Mouse (Mus musculus): Measurements from ENCODE around the gene Mctp1. TPM values are rescaled to one million over a fixed set of nuclear protein-coding genes. Genes with fewer than 3 reads are reported as not detected.

Gene Mctp1
- total and polyA plus RNA-seq, 3 experiments, result not detected

GRCm38 (mm10) chr13:76561594-76561993, 177.3 kb downstream of the Mctp1 start:
- Histone ChIP-seq H3K27ac (ENCODE audit: control insufficient read depth, low read depth, low read length) (no peak overlapping the region), H3K36me3 (ENCODE audit: control insufficient read depth in 1 of 2, insufficient read depth in 2 of 2, low read length in 2 of 2) (no peaks in the 10 kb centered on the region), H3K4me1 (ENCODE audit: control insufficient read depth in 1 of 2, insufficient read depth in 2 of 2, low read length in 2 of 2) (no peaks in the 10 kb centered on the region), H3K27me3 (ENCODE audit: control insufficient read depth in 1 of 2, insufficient read depth in 2 of 2, low read length in 2 of 2) (no peaks in the 10 kb centered on the region; a peak in 1 of 4 replicates), H3K9me3 (replicated peaks; ENCODE audit: insufficient read depth, low read length) (no peaks in the 10 kb centered on the region), H3K79me2 (ENCODE audit: control insufficient read depth, insufficient read depth, low read length, poor library complexity) (no peaks in the 10 kb centered on the region), H3K4me3 (ENCODE audit: control insufficient read depth in 1 of 2, insufficient read depth in 1 of 2, low read depth in 2 of 2, low read length in 2 of 2) (no peak overlapping the region), H3K9ac (ENCODE audit: control insufficient read depth, low read depth, low read length, poor library complexity, severe bottlenecking) (no peak overlapping the region)
- peak; percentile 12 for DNase-seq (ENCODE audit: low read depth, low spot score)
- TF ChIP-seq MAZ (IDR thresholded peaks at IDR 0.05; ENCODE audit: low read depth, low read length) (no peak), E2F4 (IDR thresholded peaks at IDR 0.05; ENCODE audit: borderline replicate concordance, low read depth, low read length) (no peak), HCFC1 (IDR thresholded peaks at IDR 0.05; ENCODE audit: low read depth, low read length) (no peak), GATA1 (IDR thresholded peaks at IDR 0.05; ENCODE audit: low read depth, low read length) (no peak), JUND (IDR thresholded peaks at IDR 0.05; ENCODE audit: low read depth, low read length) (no peak), SMC3 (IDR thresholded peaks at IDR 0.05; ENCODE audit: low read depth, low read length) (no peak), USF2 (IDR thresholded peaks at IDR 0.05; ENCODE audit: borderline replicate concordance in 1 of 2, insufficient read depth in 1 of 2, low read depth in 1 of 2, low read length in 2 of 2) (no peak), TAL1 (IDR thresholded peaks at IDR 0.05; ENCODE audit: low read length) (no peak), CHD1 (IDR thresholded peaks at IDR 0.05; ENCODE audit: low read depth, low read length) (no peak), ZMIZ1 (IDR thresholded peaks at IDR 0.05; ENCODE audit: low read depth, low read length) (no peak), MYB (IDR thresholded peaks at IDR 0.05; ENCODE audit: low read depth, low read length) (no peak), TCF12 (IDR thresholded peaks at IDR 0.05; ENCODE audit: low read depth, low read length) (no peak)

GRCm38 (mm10) chr13:76564061-76564460, 179.7 kb downstream of the Mctp1 start:
- H3K4me3 ChIP-seq (ENCODE audit: control insufficient read depth in 1 of 2, insufficient read depth in 1 of 2, low read depth in 2 of 2, low read length in 2 of 2), result no peak overlapping the region
- DNase-seq (ENCODE audit: low read depth, low spot score), result no peak
- no peaks in the 10 kb centered on the region for H3K79me2 ChIP-seq (ENCODE audit: control insufficient read depth, insufficient read depth, low read length, poor library complexity)
- no peaks in the 10 kb centered on the region for H3K27me3 ChIP-seq (ENCODE audit: control insufficient read depth in 1 of 2, insufficient read depth in 2 of 2, low read length in 2 of 2)
- H3K27ac ChIP-seq (ENCODE audit: control insufficient read depth, low read depth, low read length), result no peak overlapping the region
- no peaks in the 10 kb centered on the region for H3K9me3 ChIP-seq (replicated peaks; ENCODE audit: insufficient read depth, low read length)
- no peak overlapping the region for H3K9ac ChIP-seq (ENCODE audit: control insufficient read depth, low read depth, low read length, poor library complexity, severe bottlenecking)
- H3K4me1 ChIP-seq (ENCODE audit: control insufficient read depth in 1 of 2, insufficient read depth in 2 of 2, low read length in 2 of 2), result no peaks in the 10 kb centered on the region
- no peaks in the 10 kb centered on the region for H3K36me3 ChIP-seq (ENCODE audit: control insufficient read depth in 1 of 2, insufficient read depth in 2 of 2, low read length in 2 of 2)
- no peak for TF ChIP-seq MAX (IDR thresholded peaks at IDR 0.05; ENCODE audit: low read length)
- TF ChIP-seq MYC (IDR thresholded peaks at IDR 0.05; ENCODE audit: low read depth, low read length), result no peak
- no peak for TF ChIP-seq MAZ (IDR thresholded peaks at IDR 0.05; ENCODE audit: low read depth, low read length)
- no peak for TF ChIP-seq POLR2AphosphoS5 (IDR thresholded peaks at IDR 0.05; ENCODE audit: borderline replicate concordance, low read depth, low read length)
- no peak for TF ChIP-seq USF2 (IDR thresholded peaks at IDR 0.05; ENCODE audit: borderline replicate concordance in 1 of 2, insufficient read depth in 1 of 2, low read depth in 1 of 2, low read length in 2 of 2)
- no peak for TF ChIP-seq ELF1 (IDR thresholded peaks at IDR 0.05; ENCODE audit: low read depth, low read length)
- TF ChIP-seq ZMIZ1 (IDR thresholded peaks at IDR 0.05; ENCODE audit: low read depth, low read length), result no peak
- TF ChIP-seq NRF1 (IDR thresholded peaks at IDR 0.05; ENCODE audit: insufficient read depth, low read depth, low read length, poor library complexity, severe bottlenecking), result no peak
- no peak for TF ChIP-seq MXI1 (IDR thresholded peaks at IDR 0.05; ENCODE audit: low read depth, low read length)
- no peak for TF ChIP-seq ZC3H11A (IDR thresholded peaks at IDR 0.05; ENCODE audit: low read depth, low read length)
- no peak for TF ChIP-seq USF1 (IDR thresholded peaks at IDR 0.05; ENCODE audit: low read depth, low read length)
